Mouse (Mus musculus) right cerebral cortex, postnatal 36 days (tissue): ENCODE data around the gene Pdss1.
"Not testable (repeated sequence)": the region's sequence is repeated elsewhere in the genome, so short reads cannot be mapped to it uniquely, and the experiment has no call there.

Experiments
- DNase-seq, 2 experiments: peaks; one replicate each; pipeline ENCODE4 v3.0.0; 2022; ENCODE audit warnings: low spot score in 2 of 2, mixed read lengths in 1 of 2

Pdss1 gene

DNA sequence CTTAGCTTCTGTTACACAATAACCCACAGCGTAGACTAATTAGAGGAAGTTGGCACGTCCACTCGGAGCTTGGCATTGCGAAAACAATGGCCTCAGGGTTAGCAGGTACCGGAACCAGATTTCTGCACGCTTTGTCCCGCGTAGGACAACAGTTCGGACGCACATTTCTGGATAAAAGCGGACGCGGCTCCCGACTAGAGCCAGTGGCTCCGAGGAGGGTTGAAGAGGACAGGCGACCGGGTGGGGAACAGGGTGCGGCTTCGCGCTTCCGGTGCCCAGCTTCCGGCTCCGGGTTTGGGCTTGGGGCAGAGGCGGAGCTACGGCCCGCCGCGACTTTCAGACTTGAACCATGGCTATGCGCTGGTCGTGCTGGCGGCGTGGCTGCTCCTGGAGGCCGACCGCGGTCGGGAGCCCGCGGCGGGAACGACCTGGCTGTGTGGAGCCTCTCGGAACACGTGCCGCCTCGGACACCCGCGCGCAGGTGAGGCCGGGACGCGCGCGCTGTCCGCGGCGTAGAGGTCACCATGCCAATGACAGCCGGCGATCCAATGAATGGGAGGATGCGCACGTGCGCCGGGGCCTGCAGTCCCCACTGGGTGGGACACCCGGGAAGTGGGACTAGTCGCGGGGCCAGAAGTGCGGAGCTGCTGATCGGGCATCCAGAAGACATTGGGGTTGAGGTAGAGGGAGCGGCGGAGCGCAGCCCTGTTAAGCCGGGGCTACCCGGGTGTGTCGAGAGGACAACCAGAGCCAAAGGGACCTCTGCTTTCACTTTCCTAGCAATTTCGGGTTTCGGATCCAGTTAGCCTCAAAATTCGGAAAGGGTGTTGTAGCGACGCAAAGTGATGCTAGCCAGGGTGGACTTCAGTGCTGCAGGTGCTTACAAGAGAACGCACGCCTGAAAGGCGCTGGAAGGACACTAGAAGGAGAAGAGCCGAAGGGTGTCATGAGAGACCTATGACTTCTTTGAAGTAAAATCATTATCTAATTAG is at the start of gene Pdss1:
Gene Pdss1 (plus strand): TSS at position 241 of the 992 bp plus-strand sequence.
- peak; percentile 84 to 90 for DNase-seq

GRCm38 (mm10) chr2:22851900-22852299 is 43.4 kb upstream of the Pdss1 start:
- DNase-seq, result no peak

DNA sequence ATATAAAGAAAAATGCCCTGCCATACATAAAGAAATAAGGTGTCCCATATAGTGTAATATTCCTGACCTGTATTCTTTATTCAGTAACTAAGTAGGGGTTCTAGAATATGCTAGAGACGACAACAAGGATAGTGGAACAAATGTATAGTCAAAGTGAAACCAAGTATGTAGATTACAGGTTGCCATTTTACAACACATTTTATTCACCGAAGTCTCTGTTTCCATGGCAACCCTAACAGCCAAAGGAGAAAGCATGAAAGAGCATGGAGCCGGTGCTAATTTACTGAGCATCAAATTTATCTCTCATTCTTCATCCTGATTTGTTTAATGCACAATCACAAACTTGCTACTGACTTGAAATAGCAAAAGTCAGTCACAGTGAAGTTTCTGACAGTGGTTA is 37.8 kb upstream of the Pdss1 start:
- DNase-seq, result no peak

GRCm38 (mm10) chr2:22862194-22862593 is 33.1 kb upstream of the Pdss1 start:
- no peak for DNase-seq

- DNase-seq, result peak; percentile 15 to 28
Measured at GRCm38 (mm10) chr2:22864394-22865037, 30.8 kb upstream of the Pdss1 start.

DNA sequence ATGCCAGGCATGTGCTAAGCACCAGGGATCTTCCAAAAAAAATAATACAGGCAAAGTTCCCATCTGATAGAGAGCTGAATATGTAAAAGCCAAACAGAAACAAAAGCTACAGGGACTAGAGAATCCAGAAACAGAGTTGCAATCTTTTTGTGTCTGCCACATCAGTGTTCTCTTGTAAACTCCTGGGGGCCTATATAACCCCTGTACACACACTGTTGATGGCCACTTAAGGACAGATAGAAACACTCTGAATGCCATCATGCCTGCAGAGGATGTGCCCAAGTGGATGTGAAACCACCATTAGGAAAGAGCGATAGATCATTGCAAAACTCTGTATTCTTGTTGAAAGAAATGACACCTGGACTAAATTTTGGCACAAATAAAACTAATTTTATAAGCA is 29.5 kb upstream of the Pdss1 start:
- no peak for DNase-seq

DNA sequence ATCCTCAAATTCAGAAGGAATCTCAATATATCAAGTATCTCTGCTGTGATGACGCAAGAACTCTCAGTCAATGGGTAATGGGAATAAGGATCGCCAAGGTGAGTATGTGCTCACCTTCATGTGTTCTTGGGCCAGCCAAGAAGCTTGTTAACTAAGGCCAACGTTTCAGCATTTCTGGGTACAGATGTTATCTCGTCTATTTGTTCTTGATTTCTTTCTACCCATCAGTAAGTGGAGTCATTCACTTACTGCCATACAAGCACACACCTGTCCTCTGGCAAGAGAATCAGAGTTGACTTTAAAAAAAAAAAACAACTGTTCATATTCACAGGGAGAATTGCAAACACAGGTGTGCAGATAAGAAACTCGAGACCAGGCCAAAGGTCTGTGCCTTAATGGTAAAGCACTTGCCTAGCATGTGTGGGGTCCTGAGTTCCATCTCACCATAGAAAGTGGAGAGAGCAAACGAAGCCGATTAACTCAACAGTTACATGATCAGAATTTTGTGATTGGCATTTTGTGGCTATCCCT is 28.4 kb upstream of the Pdss1 start:
- no peak for DNase-seq

DNA sequence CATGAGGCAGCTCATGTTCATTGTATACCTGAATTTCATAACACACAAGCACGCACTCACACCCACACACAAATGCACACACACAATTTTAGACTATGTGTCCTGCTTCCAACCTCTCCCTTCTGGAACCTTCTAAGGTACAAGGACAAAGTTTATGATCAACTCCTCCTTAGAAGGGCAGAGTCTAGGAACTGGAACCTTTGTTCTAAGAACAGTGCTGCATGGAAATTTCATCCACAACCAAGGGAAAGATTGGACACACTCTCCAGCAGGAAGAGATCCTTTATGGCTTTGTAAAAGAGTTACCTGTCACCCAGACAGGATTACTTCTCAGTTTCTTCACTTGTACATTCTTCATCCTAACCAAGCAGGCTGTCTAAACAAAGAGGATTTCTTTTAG is 22.2 kb upstream of the Pdss1 start:
- DNase-seq, result no peak

DNA sequence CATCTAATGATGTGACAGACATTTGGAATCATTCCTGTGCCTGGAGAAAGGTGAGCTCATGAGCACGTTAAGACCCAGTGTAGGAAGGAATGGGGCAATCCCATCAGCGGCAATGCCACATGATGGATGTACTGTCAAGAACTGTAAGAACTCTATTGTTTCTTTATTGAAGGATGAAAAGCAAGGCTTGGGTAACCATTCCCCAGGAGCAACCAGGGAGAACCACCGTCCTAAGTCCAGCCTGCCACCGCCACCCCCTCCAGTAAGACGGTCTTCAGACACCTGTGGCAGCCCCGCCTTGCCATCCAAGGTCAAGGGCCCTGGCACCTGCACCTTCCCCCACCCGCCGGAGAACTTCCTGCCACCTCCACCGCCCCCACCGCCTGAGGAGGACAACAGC is 20.7 kb upstream of the Pdss1 start:
- no peak for DNase-seq

- no peak for DNase-seq
Measured at GRCm38 (mm10) chr2:22876614-22877013, 18.7 kb upstream of the Pdss1 start.

GRCm38 (mm10) chr2:22878781-22879180 is 16.5 kb upstream of the Pdss1 start:
- no peak for DNase-seq

DNA sequence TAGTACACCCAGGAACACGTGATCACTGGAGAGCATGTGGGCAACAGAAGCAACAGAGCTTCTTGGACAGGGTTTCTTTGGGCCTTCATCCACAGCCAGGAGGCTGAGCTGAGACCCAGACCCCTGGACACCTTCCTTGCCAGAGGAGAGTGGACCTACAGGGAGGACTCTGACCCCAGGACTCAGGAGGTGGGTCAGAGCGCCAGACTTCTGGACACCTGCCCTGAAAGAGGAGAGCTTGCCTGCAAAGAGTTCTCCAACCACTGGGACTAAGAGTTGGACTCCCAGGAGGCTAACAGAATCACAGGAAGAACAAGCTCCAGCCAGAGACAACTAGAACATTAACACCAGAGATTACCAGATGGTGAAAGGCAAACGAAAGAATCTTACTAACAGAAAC is 14.6 kb upstream of the Pdss1 start:
- DNase-seq, result not testable (repeated sequence)

DNA sequence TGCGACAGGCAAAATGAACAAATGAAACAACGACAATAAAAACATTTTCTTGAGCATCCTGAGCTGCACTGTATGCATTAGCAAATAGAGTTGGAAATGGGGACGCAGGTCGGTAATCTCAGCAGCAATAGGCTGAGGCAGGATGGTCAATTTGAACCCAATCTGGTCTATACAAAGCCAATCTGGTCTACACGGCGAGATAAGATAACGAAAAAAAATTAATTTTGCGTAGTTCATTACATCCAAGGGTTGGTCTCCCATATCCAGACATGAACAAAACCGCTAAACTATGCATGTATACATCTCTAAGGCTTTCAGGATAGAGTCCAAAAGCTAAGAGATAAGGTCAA is 415 bp upstream of the Pdss1 start:
- DNase-seq, result no peak

DNA sequence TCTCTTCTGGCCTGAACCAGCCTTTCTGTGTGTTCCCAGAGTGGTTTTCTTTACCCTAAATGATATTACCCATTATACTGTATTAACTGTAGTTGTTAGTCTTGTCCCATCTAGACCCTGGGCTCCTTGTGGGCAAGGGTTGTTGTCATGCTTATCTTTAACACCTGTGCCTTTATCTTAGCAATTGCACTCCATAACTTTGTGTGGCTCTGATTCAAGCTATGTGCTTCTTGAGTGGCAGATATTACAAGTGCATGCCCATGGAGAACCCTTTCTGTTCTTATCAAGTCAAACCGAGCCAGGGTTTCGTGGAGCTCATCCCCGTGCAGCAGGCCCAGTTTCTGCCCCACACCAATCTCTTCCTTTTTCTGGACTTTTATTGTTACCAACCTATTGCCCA is 8.6 kb downstream of the Pdss1 start:
- DNase-seq, result no peak

- no peak for DNase-seq
Measured at GRCm38 (mm10) chr2:22914421-22914820, 19.1 kb downstream of the Pdss1 start.

GRCm38 (mm10) chr2:22918651-22919050 is 23.3 kb downstream of the Pdss1 start:
- DNase-seq, result no peak

GRCm38 (mm10) chr2:22925911-22926310 is 30.6 kb downstream of the Pdss1 start:
- DNase-seq, result not testable (repeated sequence)

- DNase-seq, result no peak
Measured at GRCm38 (mm10) chr2:22928259-22928658, 32.9 kb downstream of the Pdss1 start.

- DNase-seq, result no peak
Measured at GRCm38 (mm10) chr2:22933556-22933955, 38.2 kb downstream of the Pdss1 start.

GRCm38 (mm10) chr2:22949956-22950355 is 54.6 kb downstream of the Pdss1 start:
- no peak for DNase-seq

DNA sequence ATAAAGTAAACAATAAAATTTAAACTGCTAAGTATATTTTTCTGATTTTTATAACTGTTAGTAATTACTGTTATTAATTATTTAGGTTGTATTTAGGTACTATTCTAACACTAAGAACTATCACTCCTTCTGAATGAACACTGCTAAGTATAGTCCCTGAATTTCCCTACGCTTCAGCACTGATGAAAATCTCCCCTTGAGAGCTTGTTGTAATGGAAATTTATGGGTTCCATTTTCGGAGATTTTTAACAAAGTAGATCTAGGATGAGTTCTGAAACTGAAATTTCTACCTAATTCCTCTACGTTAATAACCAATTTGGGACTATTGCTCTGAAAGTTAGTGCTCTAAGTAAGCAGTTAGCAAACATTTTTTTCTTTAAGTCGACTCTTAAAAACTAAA is 59.0 kb downstream of the Pdss1 start:
- DNase-seq, result no peak

DNA sequence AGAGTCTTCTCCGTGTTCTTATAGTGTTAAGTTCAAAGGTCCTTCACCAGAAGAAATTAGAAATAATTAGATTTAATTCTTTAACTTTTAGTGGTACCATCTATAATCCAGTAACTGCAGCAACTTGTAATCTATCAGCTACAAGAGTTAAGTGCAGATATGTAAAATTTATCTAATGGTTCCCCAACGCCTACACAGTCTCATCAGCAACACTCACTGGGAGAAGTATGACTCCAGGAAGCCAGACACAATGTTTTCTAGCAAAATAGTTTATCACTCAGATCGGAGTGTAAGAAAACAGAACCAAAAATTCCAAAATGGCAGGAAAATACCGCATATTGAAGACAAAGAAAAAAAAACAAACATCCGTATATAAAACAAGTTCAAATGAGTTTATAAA is 60.6 kb downstream of the Pdss1 start:
- no peak for DNase-seq

GRCm38 (mm10) chr2:22957415-22957814 is 62.1 kb downstream of the Pdss1 start:
- no peak for DNase-seq
